Mouse (Mus musculus) G1E-ER4 (cell line): Measurements from ENCODE around the gene Skp1a. TPM values are rescaled to one million over a fixed set of nuclear protein-coding genes. Genes with fewer than 3 reads are reported as not detected.

Source experiments
- GATA1 ChIP-seq: IDR thresholded peaks from one replicate; pipeline ENCODE4 v1.8.0; 2012; ENCODE audit warnings: low read length, inconsistent platforms
- polyA plus RNA-seq: library from polyadenylated mRNA; stranded (reverse); fragments of >175 nt; gene quantifications from 2 replicates; pipeline ENCODE4 v1.2.3, GENCODE M21; 2012

Skp1a gene
- polyA plus RNA-seq, 1 experiment = 23.8 TPM

GRCm38 (mm10) chr11:52272619-52273018, 40.8 kb downstream of the Skp1a start:
- no peak for TF ChIP-seq GATA1

- TF ChIP-seq GATA1 = no peak
Observed at GRCm38 (mm10) chr11:52273183-52273941, 41.6 kb downstream of the Skp1a start.

- no peak for TF ChIP-seq GATA1
Observed at GRCm38 (mm10) chr11:52273942-52274330, 42.1 kb downstream of the Skp1a start.

- no peak for TF ChIP-seq GATA1
Observed at GRCm38 (mm10) chr11:52274456-52275112, 42.8 kb downstream of the Skp1a start.

GRCm38 (mm10) chr11:52275366-52275765, 43.6 kb downstream of the Skp1a start:
- no peak for TF ChIP-seq GATA1

- TF ChIP-seq GATA1 = no peak
Observed at GRCm38 (mm10) chr11:52275774-52276555, 44.2 kb downstream of the Skp1a start.

GRCm38 (mm10) chr11:52276961-52277391, 45.2 kb downstream of the Skp1a start:
- TF ChIP-seq GATA1 = no peak

GRCm38 (mm10) chr11:52277433-52278150, 45.8 kb downstream of the Skp1a start:
- no peak for TF ChIP-seq GATA1

- no peak for TF ChIP-seq GATA1
Observed at GRCm38 (mm10) chr11:52278164-52278563, 46.4 kb downstream of the Skp1a start.

GRCm38 (mm10) chr11:52278991-52279390, 47.2 kb downstream of the Skp1a start:
- TF ChIP-seq GATA1 = no peak

- no peak for TF ChIP-seq GATA1
Observed at GRCm38 (mm10) chr11:52279611-52280145, 47.9 kb downstream of the Skp1a start.

GRCm38 (mm10) chr11:52280566-52281455, 49.0 kb downstream of the Skp1a start:
- TF ChIP-seq GATA1 = no peak

GRCm38 (mm10) chr11:52281568-52282328, 50.0 kb downstream of the Skp1a start:
- TF ChIP-seq GATA1 = no peak

GRCm38 (mm10) chr11:52282420-52282773, 50.6 kb downstream of the Skp1a start:
- TF ChIP-seq GATA1 = no peak
